Mouse (Mus musculus) megakaryocyte-erythroid progenitor cell, adult 5 weeks (primary cell): ENCODE measurements around the gene Map3k11. TPM values are rescaled to one million over a fixed set of nuclear protein-coding genes. Genes with fewer than 3 reads are reported as not detected.

Source experiments
- polyA plus RNA-seq: library from polyadenylated mRNA; stranded (reverse); fragments of >175 nt; gene quantifications from 2 replicates; pipeline ENCODE4 v1.2.3, GENCODE M21; 2012

The Map3k11 gene
- polyA plus RNA-seq = 229 and 246 TPM in 2 replicates

GRCm38 (mm10) chr19:5688200-5689087 is at the start of gene Map3k11, which contains the start of gene Pcnx3:
Gene Map3k11 (plus strand): TSS chr19:5688742.
Gene Pcnx3 (minus strand): TSS chr19:5688908.

GRCm38 (mm10) chr19:5662981-5663913 is 25.3 kb upstream of the Map3k11 start, which contains the start of gene Sipa1:
Gene Sipa1 (minus strand): TSS chr19:5663707.

GRCm38 (mm10) chr19:5704163-5704800 is 15.7 kb downstream of the Map3k11 start, which contains the start of gene Kcnk7:
Gene Kcnk7 (plus strand): TSS chr19:5704367.

GRCm38 (mm10) chr19:5725767-5726515 is 37.4 kb downstream of the Map3k11 start, which contains the start of gene Ehbp1l1:
Gene Ehbp1l1 (minus strand): TSS chr19:5726317.

GRCm38 (mm10) chr19:5729444-5729815 is 40.9 kb downstream of the Map3k11 start, which contains the start of gene Fam89b:
Gene Fam89b (minus strand): TSS chr19:5729653.

GRCm38 (mm10) chr19:5740320-5741317 is 52.1 kb downstream of the Map3k11 start, which contains the start of gene Ltbp3:
Gene Ltbp3 (plus strand): TSS chr19:5740904.

Other genes with a start within 250 kb of the Map3k11 start
- 24.1 and 26.4 TPM in 2 replicates for gene Fosl1, start 241.2 kb upstream of the Map3k11 start, polyA plus RNA-seq
- 11.6 and 13.9 TPM in 2 replicates for gene Ccdc85b, start 230.8 kb upstream of the Map3k11 start, polyA plus RNA-seq
- 133 and 139 TPM in 2 replicates for gene Fibp, start 228.1 kb upstream of the Map3k11 start, polyA plus RNA-seq
- 0.66 and 0.91 TPM in 2 replicates for gene Ctsw, start 220.2 kb upstream of the Map3k11 start, polyA plus RNA-seq
- gene Efemp2, start 214.8 kb upstream of the Map3k11 start, polyA plus RNA-seq = 0.29 and 0.65 TPM in 2 replicates
- gene Mus81, start 200.3 kb upstream of the Map3k11 start, polyA plus RNA-seq = 35.9 and 39.4 TPM in 2 replicates
- gene Cfl1, start 198.3 kb upstream of the Map3k11 start, polyA plus RNA-seq = 937 and 1,300 TPM in 2 replicates
- gene 1700020D05Rik, start 185.0 kb upstream of the Map3k11 start, polyA plus RNA-seq = 0.09 and 0.13 TPM in 2 replicates
- gene Snx32, start 178.2 kb upstream of the Map3k11 start, polyA plus RNA-seq = 1.4 and 1.8 TPM in 2 replicates
- 0.15 and 0.43 TPM in 2 replicates for gene Ovol1, start 128.1 kb upstream of the Map3k11 start, polyA plus RNA-seq
- 13.8 and 24.3 TPM in 2 replicates for gene Ap5b1, start 120.7 kb upstream of the Map3k11 start, polyA plus RNA-seq
- gene Rnaseh2c, start 86.9 kb upstream of the Map3k11 start, polyA plus RNA-seq = 428 and 481 TPM in 2 replicates
- gene Kat5, start 78.5 kb upstream of the Map3k11 start, polyA plus RNA-seq = 72.7 and 88.5 TPM in 2 replicates
- gene Rela, start 51.3 kb upstream of the Map3k11 start, polyA plus RNA-seq = 186 and 217 TPM in 2 replicates
- 234 and 255 TPM in 2 replicates for gene Sipa1, start 25.0 kb upstream of the Map3k11 start, polyA plus RNA-seq
- 233 and 270 TPM in 2 replicates for gene Pcnx3, start 166 bp downstream of the Map3k11 start, polyA plus RNA-seq
- 0.37 and 0.54 TPM in 2 replicates for gene Kcnk7, start 15.6 kb downstream of the Map3k11 start, polyA plus RNA-seq
- gene Ehbp1l1, start 37.6 kb downstream of the Map3k11 start, polyA plus RNA-seq = 87.7 and 93.6 TPM in 2 replicates
- 138 and 143 TPM in 2 replicates for gene Fam89b, start 40.9 kb downstream of the Map3k11 start, polyA plus RNA-seq
- 47.2 and 67.1 TPM in 2 replicates for gene Ltbp3, start 52.2 kb downstream of the Map3k11 start, polyA plus RNA-seq
- gene Scyl1, start 82.7 kb downstream of the Map3k11 start, polyA plus RNA-seq = 78.1 and 93.1 TPM in 2 replicates
- gene Frmd8, start 186.5 kb downstream of the Map3k11 start, polyA plus RNA-seq = 27.8 and 28.3 TPM in 2 replicates
- gene Slc25a45, start 189.1 kb downstream of the Map3k11 start, polyA plus RNA-seq = 8.4 and 9.5 TPM in 2 replicates
- 0.84 and 1.3 TPM in 2 replicates for gene Tigd3, start 205.4 kb downstream of the Map3k11 start, polyA plus RNA-seq
- 48.2 and 61.9 TPM in 2 replicates for gene Dpf2, start 224.3 kb downstream of the Map3k11 start, polyA plus RNA-seq
- gene Cdc42ep2, start 236.1 kb downstream of the Map3k11 start, polyA plus RNA-seq = 0.10 and 0.20 TPM in 2 replicates